Mouse (Mus musculus) spleen, adult 2 months (tissue): Measurements from ENCODE around the gene Plin2. TPM values are rescaled to one million over a fixed set of nuclear protein-coding genes. Genes with fewer than 3 reads are reported as not detected.

Experiments used
- DNase-seq, 2 experiments: peaks; one replicate each; pipeline versions ENCODE4 v3.0.0 to v3.0.0-alpha.2; 2012 to 2021; ENCODE audit warnings: low spot score in 2 of 2, low read depth in 1 of 2
- H3K27ac ChIP-seq: fragments of 200-500 bp; 2 replicates; pipeline ENCODE4 v1.5.1; 2012; ENCODE audit warnings: low read length, inconsistent platforms; ENCODE audit not compliant: insufficient read depth
- H3K27me3 ChIP-seq: fragments of 200-500 bp; 2 replicates; pipeline ENCODE4 v1.6.1; 2012; ENCODE audit warnings: mild to moderate bottlenecking, moderate library complexity, low read length, inconsistent platforms; ENCODE audit not compliant: control insufficient read depth, insufficient read depth
- H3K36me3 ChIP-seq: fragments of 200-500 bp; 2 replicates; pipeline ENCODE4 v1.6.1; 2012; ENCODE audit warnings: mild to moderate bottlenecking, low read length, inconsistent platforms; ENCODE audit not compliant: control insufficient read depth, insufficient read depth
- H3K4me1 ChIP-seq: fragments of 200-500 bp; 2 replicates; pipeline ENCODE4 v1.6.1; 2011; ENCODE audit warnings: inconsistent platforms; ENCODE audit not compliant: control insufficient read depth, insufficient read depth, insufficient read length
- H3K4me3 ChIP-seq: fragments of 200-500 bp; 2 replicates; pipeline ENCODE4 v1.5.1; 2011; ENCODE audit warnings: mild to moderate bottlenecking, inconsistent platforms; ENCODE audit not compliant: insufficient read depth, insufficient read length; ENCODE audit errors: extremely low read depth
- CTCF ChIP-seq: fragments of 200-500 bp; IDR thresholded peaks from 2 replicates; pipeline ENCODE4 v1.5.1; 2011; ENCODE audit warnings: mild to moderate bottlenecking, inconsistent platforms; ENCODE audit not compliant: insufficient read depth, insufficient read length, insufficient replicate concordance; ENCODE audit errors: extremely low read depth
- POLR2A ChIP-seq: fragments of 200-500 bp; IDR thresholded peaks from 2 replicates; pipeline ENCODE4 v1.6.1; 2011; ENCODE audit warnings: low read depth, low read length, inconsistent platforms
- WGBS: fragments of 180-500 bp; shearing (Covaris S2); methylation state at CpG from one replicate; pipeline ENCODE4 v1.1.7; 2018; 5-methylcytosine and 5-hydroxymethylcytosine counted together
- polyA plus RNA-seq: library from polyadenylated mRNA; depleted of rRNA; stranded (reverse); fragments of >200 nt; gene quantifications from 2 replicates; pipeline ENCODE4 v1.2.3, GENCODE M21; 2012

Gene Plin2
- polyA plus RNA-seq, 1 experiment = 40.5 TPM

GRCm38 (mm10) chr4:86710666-86711215 lies 40.9 kb upstream of the Plin2 start:
- H3K4me3 ChIP-seq = no peak overlapping the region
- WGBS = 48% methylated on average over 4 of the region's 4 CpGs

GRCm38 (mm10) chr4:86710034-86710650 lies 40.3 kb upstream of the Plin2 start:
- H3K4me1 ChIP-seq = peaks cover 3% of the 10 kb centered on the region; the same call in 1 of the 2 replicates
- no peak overlapping the region for H3K4me3 ChIP-seq
- no peak for DNase-seq
- WGBS = 89% methylated on average over 6 of the region's 6 CpGs
- H3K27ac ChIP-seq = no peak overlapping the region
- no peaks in the 10 kb centered on the region for H3K27me3 ChIP-seq
- no peak for TF ChIP-seq CTCF
- no peak for TF ChIP-seq POLR2A
- no peaks in the 10 kb centered on the region for H3K36me3 ChIP-seq

More at GRCm38 (mm10) chr4:86710666-86711215, 40.9 kb upstream of the Plin2 start:
- no peak for DNase-seq
- Histone ChIP-seq H3K27me3 (no peaks in the 10 kb centered on the region), H3K27ac (no peak overlapping the region), H3K4me1 (peaks cover 3% of the 10 kb centered on the region; the same call in 1 of the 2 replicates), H3K36me3 (no peaks in the 10 kb centered on the region)
- TF ChIP-seq CTCF = no peak
- no peak for TF ChIP-seq POLR2A

GRCm38 (mm10) chr4:86708801-86709200 lies 38.9 kb upstream of the Plin2 start:
- Histone ChIP-seq H3K27me3 (no peaks in the 10 kb centered on the region), H3K27ac (no peak overlapping the region), H3K4me1 (peaks cover 3% of the 10 kb centered on the region; the same call in 1 of the 2 replicates), H3K4me3 (no peak overlapping the region), H3K36me3 (no peaks in the 10 kb centered on the region)
- TF ChIP-seq CTCF = no peak
- no peak for TF ChIP-seq POLR2A
- no peak for DNase-seq
- WGBS = 83% methylated on average over 1 of the region's 1 CpGs

GRCm38 (mm10) chr4:86699161-86699865 lies 29.5 kb upstream of the Plin2 start:
- Histone ChIP-seq H3K27me3 (no peaks in the 10 kb centered on the region), H3K4me3 (no peak overlapping the region), H3K4me1 (no peaks in the 10 kb centered on the region), H3K36me3 (no peaks in the 10 kb centered on the region), H3K27ac (no peak overlapping the region)
- WGBS = 74% methylated on average over 5 of the region's 5 CpGs
- DNase-seq = no peak
- TF ChIP-seq POLR2A (no peak), CTCF (no peak)

GRCm38 (mm10) chr4:86696890-86697289 lies 27.0 kb upstream of the Plin2 start:
- WGBS = 7% methylated on average over 4 of the region's 4 CpGs
- no peak overlapping the region for H3K4me3 ChIP-seq

GRCm38 (mm10) chr4:86695081-86695480 lies 25.2 kb upstream of the Plin2 start:
- Histone ChIP-seq H3K4me3 (no peak overlapping the region), H3K4me1 (no peaks in the 10 kb centered on the region), H3K27ac (no peak overlapping the region), H3K27me3 (no peaks in the 10 kb centered on the region), H3K36me3 (no peaks in the 10 kb centered on the region)
- WGBS = 39% methylated on average over 6 of the region's 6 CpGs
- DNase-seq = peak in 1 of 2 experiments; percentile 14
- no peak for TF ChIP-seq POLR2A
- no peak for TF ChIP-seq CTCF

More at GRCm38 (mm10) chr4:86696890-86697289, 27.0 kb upstream of the Plin2 start:
- DNase-seq = peak in 1 of 2 experiments; percentile 5
- H3K36me3 ChIP-seq = no peaks in the 10 kb centered on the region
- TF ChIP-seq POLR2A (no peak), CTCF (peak; percentile 52; the same call in 1 of the 2 replicates)
- no peaks in the 10 kb centered on the region for H3K27me3 ChIP-seq
- no peak overlapping the region for H3K27ac ChIP-seq
- H3K4me1 ChIP-seq = no peaks in the 10 kb centered on the region
